Mouse (Mus musculus): ENCODE results near the gene Lbhd1. TPM values are rescaled to one million over a fixed set of nuclear protein-coding genes. Genes with fewer than 3 reads are reported as not detected.
"Not testable (repeated sequence)": the region's sequence is repeated elsewhere in the genome, so short reads cannot be mapped to it uniquely, and the experiment has no call there.

The Lbhd1 gene
- 10 to 100 TPM; 63.2 to 70.9 TPM for polyA plus RNA-seq (2017; shearing (Covaris generic))

DNA sequence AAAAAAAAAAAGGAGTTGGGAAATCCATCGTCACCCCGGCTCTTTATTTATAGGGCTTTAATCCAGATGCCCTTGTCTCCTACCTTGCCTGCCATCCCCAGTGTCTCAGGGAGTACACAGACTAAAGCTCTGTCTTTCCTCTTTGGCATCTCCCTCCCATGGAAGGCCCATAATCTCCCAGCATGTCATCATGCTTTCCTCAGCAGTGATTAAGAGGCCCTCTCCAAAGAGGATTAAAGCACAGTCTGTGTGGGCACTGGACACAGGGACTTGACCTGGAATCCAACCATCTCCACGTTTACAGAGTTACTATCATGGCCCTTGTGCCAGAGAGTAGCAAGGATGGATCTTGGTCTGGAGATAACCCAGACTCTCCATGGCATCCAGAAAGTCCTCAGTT is at the start of gene Lbhd1, which contains the start of gene Gm49403:
TSS of gene Lbhd1 (plus strand) at position 117 of the 400 bp plus-strand sequence.
TSS of gene Gm49403 (plus strand) at position 315 of the 400 bp plus-strand sequence.
- no peak for ATAC-seq

DNA sequence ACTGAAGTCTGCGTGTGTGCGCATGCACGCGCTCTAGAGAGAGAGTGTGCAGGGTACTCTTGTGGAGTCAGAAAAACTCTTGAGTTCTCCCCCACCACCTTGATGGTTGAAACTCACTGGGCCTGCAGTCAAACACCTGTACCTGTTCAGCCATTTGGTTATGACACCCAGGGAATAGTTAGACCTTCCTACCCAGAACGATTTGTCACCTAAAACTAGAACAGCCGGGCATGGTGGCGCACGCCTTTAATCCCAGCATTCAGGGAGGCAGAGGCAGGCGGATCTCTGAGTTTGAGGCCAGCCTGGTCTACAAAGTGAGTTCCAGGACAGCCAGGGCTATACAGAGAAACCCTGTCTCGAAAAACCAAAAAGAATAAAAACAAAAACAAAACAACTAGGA is 47.2 kb upstream of the Lbhd1 start:
- ATAC-seq = not testable (repeated sequence)

DNA sequence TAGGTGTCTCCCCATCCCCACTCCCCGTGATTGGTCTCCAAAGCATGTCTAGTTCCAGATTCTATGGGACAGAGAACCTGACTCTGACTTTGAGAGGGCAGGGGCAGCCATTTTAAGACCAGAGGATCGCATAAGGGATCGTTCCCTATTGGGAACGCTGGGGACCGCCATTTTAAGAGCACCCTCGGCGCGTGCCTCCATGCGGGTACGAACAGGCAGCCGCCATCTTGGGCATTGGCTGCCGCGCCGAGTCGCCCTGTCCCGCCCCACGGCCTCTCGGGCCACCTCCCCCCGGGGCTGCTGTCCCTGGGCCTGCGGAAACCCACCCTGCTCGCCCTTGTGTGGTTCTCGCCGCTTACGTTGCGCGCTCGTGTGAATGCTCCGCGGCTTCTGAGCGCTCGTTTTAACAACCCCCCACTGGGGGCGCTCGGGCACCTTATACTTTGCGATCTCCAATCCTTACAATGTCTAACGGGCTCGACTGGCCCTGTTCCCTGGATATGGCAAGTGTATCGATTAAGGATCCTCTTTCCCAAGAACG is 46.2 kb upstream of the Lbhd1 start, which contains the start of gene Bscl2:
TSS of gene Bscl2 (plus strand) at position 217 of the 541 bp plus-strand sequence.
- ATAC-seq = peak; percentile 67

DNA sequence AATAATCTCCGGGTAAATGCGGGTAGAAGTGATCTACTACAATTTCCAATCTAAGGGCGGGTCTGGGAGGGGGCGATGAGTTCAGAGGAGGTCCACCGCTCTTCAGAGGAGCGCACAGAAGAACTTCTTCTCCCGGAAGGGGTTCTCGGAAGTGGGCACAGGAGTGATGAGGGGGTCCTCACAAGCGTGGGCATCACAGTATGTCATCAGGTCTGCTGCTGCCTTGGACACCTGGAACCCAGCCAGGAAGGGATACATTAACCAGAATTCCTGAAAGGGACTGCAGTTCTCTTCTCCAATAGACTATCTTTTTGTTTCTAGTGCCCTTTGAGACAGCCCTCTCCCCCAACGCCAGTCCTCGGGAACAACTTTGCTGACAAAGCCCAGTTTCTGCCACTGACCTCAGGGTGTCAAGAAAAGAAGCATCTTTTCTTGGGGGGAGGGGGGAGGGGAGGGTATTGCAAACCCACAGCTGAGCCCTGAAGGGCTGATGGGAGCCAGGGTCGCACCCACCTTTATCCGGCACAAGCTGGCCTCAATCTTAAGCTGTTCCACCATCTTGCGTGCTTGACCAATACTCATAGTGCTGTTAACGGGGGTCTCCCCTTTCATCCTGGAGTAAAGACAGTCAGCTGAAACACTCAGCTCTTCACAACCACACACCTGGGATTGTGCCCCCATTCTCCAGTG is 45.3 kb upstream of the Lbhd1 start:
- no peak for ATAC-seq

DNA sequence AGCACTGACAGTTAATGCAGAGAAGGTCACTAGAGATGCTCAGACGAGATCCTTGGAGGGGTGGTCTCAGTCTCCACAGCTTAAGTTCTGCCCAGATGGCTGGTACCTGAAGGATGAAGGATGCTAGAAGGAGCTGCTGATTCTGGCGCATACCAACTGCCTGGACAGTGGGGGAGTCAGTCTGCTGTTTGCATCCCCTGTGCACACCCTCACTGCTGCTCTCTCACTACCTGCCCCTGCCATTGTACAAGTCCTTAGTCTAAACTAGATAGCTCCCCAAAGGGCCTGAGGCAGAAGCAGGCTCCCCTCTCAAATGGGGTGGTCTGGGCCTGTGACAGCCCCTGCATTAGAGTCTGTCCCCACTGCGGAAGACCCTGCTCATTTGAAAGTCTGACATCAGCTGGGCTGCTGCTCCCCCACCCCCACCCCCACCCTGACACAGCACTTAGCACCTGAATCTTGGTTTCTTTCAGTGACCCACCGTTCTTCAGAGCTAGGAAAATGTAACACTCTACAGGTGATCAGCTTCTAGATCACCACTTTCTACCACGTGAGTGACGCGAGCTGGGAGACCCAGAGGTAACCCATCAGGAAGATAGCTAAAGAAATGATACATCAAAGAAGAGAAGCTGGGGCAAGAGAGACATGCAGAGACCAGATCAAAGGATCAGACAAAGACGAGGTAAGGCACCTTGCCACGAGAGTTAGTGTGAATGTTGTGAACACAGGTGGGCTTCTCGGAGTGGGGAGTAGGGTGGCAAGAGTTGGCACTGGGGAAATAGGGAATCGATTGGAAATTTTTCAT is 44.2 kb upstream of the Lbhd1 start, which contains the start of gene Gng3:
TSS of gene Gng3 (minus strand) at position 92 of the 805 bp plus-strand sequence.
- ATAC-seq = no peak

DNA sequence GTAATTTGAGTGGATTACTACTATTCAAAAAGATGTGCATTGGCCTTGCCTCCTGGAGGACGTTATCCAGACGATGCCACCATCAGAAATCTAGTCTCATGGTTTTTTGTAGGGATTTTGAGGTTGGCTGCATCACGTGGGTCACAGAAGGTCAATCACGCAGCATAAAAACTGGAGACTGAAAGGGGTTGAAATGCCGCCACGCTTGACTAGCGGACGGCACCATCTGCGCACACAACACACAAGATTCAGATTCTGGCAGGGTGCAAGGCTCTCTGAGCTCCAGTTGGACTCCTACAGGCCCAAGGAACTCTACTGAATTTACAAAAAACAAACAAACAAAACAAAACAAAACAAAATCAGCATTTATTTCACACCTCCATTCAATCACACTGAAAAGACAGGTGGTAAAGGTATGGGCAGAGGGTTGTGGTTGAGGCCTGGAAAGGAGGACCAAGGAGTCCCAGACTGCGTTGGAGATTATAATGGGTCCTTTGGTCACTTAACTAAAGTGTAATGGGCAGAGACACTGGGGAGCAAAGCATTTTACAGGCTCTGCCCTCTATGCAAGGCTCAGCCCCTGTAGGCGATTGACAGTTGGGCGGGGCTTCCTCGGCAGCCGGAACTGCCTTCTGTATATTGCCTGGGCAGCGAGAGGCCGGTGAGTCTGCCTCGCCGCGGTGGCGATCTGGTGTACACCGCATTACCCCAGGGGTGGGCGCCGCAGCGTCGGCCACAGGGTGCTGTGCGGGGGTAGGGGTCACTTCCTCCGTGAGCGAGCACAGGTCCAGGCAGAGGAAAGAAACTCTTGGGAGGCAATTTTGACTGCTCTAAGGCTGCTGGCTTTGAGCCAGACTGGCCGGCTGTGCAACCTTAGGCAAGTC is 43.4 kb upstream of the Lbhd1 start:
- peak; percentile 17 for ATAC-seq

DNA sequence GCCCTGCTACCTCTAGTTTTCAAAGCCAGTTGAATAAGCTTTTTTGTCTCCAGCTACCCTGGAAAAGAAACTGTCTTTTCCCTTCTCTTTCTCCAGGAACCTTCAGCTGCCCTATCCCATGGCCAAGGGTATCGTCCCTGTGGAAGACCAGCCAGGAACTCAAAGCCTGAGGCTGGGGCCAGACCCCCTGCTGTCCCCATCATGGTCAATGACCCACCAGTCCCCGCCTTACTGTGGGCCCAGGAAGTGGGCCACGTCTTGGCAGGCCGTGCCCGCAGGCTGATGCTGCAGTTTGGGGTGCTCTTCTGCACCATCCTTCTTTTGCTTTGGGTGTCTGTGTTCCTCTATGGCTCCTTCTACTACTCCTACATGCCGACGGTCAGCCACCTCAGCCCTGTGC is 42.5 kb upstream of the Lbhd1 start:
- no peak for ATAC-seq

DNA sequence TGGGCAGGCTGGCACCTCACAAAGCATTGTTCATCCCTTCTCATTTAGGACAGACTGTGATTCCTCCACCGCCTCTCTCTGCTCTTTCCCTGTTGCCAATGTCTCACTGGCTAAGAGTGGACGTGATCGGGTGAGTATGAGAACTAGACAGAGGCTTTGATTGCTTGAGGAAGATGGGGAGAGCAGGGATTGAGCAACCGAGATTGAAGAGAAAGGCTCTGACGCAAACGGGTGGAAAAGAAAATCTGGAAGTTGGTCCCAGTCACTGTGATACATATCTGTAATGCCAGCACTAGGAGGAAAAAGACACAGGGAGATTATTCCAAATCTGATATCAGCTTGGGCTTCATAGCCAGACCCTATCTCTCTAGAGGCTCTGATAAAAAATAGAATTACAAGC is 40.6 kb upstream of the Lbhd1 start:
- no peak for ATAC-seq

DNA sequence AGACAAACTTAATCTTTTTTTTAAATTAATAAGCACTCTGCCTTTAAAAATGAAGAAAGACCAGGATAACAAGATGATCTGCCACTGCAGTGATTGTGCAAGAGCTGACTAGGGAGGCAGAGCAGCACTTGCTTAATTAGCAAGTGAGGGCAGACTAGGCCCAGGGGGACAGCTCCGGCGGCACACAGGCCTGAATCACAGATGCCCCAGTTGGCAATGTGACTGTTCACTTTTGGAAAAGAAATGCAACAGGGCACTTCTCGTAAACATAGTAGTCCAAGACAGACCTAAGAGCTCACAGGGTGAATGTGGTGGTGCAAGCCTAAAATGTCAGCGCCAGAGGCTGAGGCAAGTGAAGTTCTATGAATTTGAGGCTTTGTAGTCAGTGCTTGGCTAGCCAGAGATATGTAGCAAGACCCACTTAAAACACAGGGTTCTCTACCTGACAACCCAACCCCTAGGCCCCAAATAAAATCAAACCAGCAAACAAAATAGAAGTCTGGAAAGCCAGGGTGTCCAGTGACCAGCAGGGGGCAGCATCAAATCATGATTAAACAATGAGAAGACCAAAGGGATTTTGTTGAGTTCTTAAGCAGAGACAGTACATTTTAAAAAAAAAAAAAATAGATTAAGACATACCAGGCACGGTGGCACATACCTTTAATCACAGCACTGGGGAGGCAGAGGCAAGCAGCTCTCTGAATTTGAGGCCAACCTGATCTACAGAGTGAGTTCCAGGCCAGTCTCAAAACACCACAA is 39.0 kb upstream of the Lbhd1 start:
- ATAC-seq = no peak

DNA sequence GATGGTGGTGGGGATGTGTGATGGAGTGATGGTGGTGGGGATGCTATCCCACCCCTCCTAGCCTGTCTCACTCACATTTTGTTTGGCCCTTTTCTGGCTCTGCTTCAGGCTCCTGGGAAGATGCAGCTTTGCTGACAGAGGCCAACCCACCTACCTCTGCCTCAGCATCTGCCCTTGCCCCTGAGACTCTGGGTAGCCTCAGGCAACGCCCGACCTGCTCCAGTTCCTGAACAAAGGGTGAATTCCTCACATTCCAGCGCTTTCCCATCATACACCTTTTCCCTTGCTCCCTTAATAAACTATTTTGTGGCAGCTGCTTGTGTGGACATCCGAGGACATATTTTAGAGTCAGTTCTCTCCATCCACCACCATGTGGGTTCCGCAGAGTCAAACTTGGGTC is 35.2 kb upstream of the Lbhd1 start:
- no peak for ATAC-seq

DNA sequence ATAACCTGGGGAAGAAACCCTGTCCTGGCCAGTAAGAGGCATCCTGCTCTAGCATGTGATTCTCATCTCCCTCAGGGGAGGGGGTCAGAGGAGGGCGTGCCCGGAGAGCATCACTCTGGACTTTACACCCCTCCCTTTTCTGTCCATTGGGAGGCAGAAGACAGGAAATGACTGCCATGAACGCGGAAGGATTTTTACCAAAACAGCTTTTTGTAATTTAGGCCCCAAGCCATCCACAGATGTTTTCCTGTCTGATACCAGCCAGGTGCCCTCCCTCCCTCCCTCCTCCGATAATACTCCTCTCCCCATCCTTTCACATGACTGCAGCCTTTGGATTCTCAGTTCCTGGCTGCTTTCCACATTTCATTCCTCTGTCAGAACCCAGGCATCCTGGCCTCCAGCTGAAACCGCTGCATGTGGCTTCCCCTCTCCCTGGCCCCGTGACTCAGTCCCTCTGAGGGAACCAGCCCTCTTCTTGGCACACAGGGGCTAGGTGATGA is 33.1 kb upstream of the Lbhd1 start, which contains the start of gene Lrrn4cl:
TSS of gene Lrrn4cl (plus strand) at position 367 of the 500 bp plus-strand sequence.
- no peak for ATAC-seq

DNA sequence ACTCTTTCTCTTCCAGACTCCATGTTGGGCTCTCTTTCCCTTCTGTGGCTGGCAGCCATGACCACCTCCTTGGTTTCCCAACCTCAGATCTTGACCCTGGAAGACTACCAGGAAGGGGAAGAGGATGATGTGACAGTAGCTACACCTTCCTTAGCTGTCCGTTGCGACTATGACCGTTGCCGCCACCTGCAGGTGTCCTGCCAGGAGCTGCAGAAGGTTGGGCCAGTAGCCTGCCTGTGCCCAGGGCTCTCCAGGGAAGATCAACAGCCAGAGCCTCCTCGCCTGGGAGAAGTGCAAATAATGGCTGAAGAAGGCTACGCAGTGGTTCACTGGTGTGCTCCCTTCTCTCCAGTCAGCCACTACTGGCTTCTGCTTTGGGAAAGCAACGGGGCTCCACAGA is 31.9 kb upstream of the Lbhd1 start:
- no peak for ATAC-seq

DNA sequence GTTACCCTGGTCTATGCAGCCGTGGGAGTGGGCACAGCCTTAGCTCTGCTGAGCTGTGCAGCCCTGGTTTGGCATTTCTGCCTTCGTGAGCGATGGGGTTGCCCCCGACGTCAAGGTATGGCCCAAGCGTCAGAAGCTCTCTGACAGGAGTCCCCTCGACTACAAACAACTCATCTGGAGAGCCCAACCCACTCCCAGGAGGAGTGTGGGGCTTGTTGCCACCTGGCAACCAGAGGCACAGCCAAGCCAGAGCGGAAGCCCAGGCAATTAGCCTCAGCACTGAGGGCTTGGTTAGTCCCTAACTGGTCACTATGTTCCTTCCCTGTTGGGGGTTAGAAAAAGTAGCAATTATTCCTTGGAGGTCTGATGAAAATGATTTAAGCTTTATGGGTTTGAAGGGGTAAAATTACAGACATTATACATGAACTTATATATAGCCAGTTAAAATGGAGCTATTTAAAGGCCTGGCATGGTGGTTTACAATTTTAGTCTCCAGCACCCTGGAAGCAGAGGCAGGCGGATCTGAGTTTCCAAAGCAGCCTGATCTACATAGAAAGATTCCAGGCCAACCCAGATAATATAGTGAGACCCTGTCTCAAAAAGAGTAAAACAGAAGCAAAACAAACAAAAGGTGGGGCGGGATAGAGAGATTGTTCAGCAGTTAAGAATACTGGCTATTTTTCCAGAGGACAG is 31.1 kb upstream of the Lbhd1 start:
- no peak for ATAC-seq

DNA sequence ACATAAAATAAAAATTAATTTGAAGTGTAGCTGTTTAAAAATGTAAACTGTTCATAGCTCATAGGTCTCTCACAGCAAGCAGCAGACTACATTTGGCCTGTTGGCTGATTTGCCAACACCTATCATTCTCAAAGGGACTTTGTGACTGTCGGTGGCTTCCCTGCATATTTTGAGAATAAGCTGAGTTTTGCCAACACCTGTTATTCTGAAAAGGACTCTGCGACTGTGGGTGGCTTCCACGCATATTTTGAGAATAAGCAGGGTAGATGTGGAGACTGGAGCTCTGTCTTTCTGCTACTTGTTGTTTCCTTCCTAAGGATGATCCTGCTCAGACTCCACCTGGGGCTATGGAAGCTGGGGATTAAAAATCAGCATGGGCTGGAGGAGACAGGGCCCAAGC is 30.4 kb upstream of the Lbhd1 start:
- no peak for ATAC-seq

DNA sequence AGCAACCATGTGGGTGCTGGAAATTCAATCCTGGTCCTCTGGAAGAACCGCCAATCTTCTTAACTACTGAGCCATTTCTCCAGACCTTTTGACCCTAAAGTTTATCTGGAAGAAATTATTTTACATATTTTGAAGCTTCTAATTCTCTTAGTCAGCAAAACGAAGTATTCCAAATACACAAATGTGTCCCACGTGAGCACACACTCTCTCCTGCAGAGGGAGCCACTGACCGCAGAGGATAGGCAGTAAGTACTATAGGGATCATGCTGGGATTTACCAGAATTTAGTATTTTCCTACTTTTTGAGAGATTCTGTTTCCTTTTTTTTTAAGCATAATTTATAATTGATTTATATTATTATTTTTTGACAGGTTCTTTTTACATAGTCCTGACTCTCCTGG is 25.8 kb upstream of the Lbhd1 start:
- no peak for ATAC-seq

DNA sequence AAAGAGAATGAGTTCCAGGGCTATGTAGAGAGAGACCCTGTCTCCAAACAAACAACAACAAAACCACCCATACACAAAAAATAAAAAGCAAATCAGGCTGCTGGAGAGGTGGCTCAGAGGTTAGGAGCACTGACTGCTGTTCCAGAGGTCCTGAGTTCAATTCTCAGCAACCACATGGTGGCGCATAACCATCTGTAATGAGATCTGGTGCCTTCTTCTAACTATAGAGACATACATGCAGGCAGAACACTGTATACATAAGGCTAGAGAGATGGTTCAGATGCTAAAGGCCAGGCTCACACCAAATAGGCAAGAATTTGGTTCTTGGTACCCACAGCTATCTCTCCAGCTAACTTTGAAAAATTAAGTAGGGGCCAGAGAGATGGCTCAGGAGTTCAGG is 24.5 kb upstream of the Lbhd1 start:
- ATAC-seq = no peak

DNA sequence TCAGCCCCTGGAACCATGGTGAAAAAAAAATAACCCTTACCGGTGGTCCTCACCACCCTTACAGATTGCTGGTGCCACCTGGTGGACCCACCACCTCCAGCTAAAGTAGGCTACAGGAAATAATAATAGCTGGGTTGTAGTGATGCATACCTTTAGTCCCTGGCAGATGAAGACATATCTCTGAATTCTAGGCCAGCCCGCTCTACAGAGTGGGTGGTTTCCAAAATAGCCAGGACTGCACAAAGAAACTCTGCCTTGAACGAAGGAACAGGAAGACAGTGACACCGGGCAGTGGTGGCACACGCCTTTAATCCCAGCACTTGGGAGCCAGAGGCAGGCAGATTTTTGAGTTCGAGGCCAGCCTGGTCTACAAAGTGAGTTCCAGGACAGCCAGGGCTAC is 19.3 kb upstream of the Lbhd1 start:
- no peak for ATAC-seq

DNA sequence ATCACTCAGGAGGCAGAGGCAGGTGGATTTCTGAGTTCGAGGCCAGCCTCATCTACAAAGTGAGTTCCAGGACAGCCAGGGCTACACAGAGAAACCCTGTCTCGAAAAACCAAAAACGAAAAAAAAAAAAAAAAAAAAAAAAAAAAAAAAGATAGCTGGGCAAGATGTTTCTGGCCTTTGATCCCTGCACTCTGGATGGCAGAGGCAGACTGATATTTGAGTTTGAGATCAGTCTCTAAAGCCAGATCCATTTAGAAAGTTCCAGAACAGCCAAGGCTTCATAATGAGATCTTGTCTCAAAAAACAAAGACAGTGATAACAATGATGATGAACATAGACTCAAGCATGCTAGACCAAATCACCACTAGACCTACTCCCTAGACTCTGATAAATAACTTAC is 13.2 kb upstream of the Lbhd1 start:
- ATAC-seq = not testable (repeated sequence)

DNA sequence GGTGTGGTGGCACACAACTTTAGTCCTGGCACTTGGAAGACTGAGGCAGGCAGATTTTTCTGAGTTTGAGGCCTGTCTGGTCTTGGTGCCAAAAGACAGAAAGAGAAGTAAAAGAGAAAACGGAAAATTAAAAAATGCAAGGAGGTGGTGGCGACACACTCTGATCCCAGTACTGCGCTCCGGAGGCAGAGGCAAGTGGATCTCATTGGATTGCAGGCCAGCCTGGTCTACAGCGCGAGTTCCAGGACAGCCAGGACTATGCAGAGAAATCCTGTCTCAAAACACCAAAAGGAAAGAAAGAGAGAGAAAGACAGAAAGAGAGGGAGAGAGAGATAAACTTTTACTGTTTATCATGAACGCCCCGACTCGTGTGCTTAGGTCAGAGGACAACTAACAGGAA is 12.7 kb upstream of the Lbhd1 start:
- ATAC-seq = no peak

DNA sequence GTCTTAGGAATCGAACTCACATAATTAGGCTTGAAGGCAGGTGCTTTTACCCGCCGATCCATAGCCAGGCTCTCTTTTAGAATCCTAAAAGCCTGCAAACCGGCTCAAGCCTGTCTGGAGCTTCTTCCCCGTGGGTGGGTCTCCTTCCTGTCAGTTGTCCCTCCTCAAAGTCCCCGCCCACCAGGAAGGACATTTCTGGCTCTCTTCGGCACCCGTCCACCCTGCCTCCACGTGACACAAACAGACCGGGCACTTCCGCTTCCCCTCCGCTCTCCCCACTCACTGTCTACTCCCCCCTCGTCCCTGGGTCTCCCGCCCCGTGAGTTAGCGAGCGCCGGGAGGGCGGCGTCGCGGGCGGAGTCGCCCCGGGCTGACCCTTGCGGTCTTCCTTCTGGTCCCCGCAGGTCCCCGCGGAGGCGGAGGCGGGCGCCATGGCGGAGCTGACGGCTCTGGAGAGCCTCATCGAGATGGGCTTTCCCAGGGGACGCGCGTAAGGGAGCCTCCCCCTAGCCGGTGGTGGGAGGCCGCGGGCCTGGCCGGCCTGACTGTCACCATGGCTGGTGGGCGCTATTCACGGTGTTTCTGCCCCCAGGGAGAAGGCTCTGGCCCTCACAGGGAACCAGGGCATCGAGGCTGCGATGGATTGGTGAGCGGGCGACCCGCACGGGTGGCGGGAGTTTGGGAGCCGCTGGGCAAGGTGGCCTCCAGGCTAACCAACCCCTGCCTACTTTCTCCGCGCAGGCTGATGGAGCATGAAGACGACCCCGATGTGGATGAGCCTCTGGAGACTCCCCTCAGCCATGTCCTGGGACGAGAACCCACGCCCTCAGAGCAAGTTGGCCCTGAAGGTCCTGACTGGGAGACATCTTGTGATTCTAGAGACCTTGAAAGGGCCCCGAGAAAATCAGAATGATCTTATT is 12.0 kb upstream of the Lbhd1 start, which contains the start of gene Ubxn1:
TSS of gene Ubxn1 (plus strand) at position 230 of the 920 bp plus-strand sequence.
- peak; percentile 93 for ATAC-seq

Data from activated CD4-positive, CD25-positive, alpha-beta regulatory T cell, adult 4 months (primary cell).